Mouse (Mus musculus) lung, adult 2 months (tissue): ENCODE measurements around the gene Xiap. TPM values are rescaled to one million over a fixed set of nuclear protein-coding genes. Genes with fewer than 3 reads are reported as not detected.
A peak's percentile ranks its signal among the peaks of the same experiment; 100 is the strongest.
"Not testable (repeated sequence)": the region's sequence is repeated elsewhere in the genome, so short reads cannot be mapped to it uniquely, and the experiment has no call there.

Experiments used
- DNase-seq: peaks from one replicate; pipeline ENCODE4 v3.0.0; 2022
- H3K4me1 ChIP-seq: fragments of 200-500 bp; 2 replicates; pipeline ENCODE4 v1.6.1; 2011; ENCODE audit warnings: low read length; ENCODE audit not compliant: control insufficient read depth, insufficient read depth
- H3K4me3 ChIP-seq: fragments of 200-500 bp; replicated peaks from 2 replicates; pipeline ENCODE3; 2011; ENCODE audit warnings: low read depth, mild to moderate bottlenecking, control low read depth, low read length; ENCODE audit errors: extremely low read depth
- CTCF ChIP-seq: fragments of 200-500 bp; IDR thresholded peaks from 2 replicates; pipeline ENCODE4 v1.5.1; 2011; ENCODE audit warnings: mild to moderate bottlenecking, low read length, control low read depth; ENCODE audit not compliant: insufficient read depth
- POLR2A ChIP-seq: fragments of 200-500 bp; IDR thresholded peaks from 2 replicates; pipeline ENCODE4 v1.6.1; 2011; ENCODE audit warnings: low read depth, mild to moderate bottlenecking, control low read depth, low read length, borderline replicate concordance; ENCODE audit errors: extremely low read depth
- WGBS: fragments of 180-500 bp; shearing (Covaris S2); methylation state at CpG from one replicate; pipeline ENCODE4 v1.1.7; 2018; 5-methylcytosine and 5-hydroxymethylcytosine counted together
- polyA plus RNA-seq: library from polyadenylated mRNA; depleted of rRNA; stranded (reverse); fragments of >200 nt; gene quantifications from 2 replicates; pipeline ENCODE4 v1.2.3, GENCODE M21; 2012; rRNA removed

The Xiap gene
- 13.7 and 16.5 TPM in 2 replicates for polyA plus RNA-seq

DNA sequence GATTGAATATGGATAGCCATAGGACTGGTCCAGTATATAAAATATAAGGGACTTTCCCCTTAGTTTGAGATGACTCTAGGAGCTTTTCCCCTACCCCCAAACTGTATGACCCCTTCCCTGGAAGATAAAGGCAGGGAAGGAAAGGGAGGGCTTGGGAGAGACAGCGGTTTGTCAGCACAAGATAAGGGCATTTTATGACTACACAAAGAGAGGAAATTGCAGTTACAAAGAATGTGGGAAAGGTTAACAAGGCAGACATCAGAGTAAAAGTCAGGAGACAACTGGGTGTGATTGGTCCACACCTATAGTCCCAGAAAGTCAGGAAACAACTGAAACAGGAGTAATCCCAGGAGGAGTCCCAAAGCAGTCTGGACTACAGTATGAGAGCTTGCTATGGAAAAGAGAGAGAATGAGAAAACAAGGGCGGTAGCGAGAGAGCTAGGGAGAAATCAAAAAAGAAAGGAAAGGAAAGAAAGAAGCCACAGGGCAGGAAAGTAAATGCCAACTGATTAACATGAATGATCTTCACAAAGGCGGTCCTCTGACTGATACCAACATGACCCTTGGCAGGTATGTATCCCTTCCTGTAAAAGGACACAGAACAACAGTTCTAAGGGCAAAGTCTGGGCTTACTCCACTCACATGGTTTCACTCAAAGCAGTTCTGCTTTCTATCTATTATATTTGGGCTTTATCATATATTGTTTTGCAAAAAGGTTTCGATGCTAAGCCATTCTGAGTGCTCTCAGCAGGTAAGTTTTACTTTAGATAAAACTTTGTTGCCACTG is at the start of gene Xiap:
Gene Xiap, plus strand, starts transcription at position 398 of the 787 bp plus-strand sequence.
- Histone ChIP-seq H3K4me1 (peaks cover 3% of the 10 kb centered on the region; the same call in 1 of the 2 replicates), H3K4me3 (no peak within 1 kb of the TSS)
- no peak for TF ChIP-seq CTCF
- no peak for TF ChIP-seq POLR2A
- 68% methylated on average over 5 of the region's 5 CpGs for WGBS
- DNase-seq = no peak

DNA sequence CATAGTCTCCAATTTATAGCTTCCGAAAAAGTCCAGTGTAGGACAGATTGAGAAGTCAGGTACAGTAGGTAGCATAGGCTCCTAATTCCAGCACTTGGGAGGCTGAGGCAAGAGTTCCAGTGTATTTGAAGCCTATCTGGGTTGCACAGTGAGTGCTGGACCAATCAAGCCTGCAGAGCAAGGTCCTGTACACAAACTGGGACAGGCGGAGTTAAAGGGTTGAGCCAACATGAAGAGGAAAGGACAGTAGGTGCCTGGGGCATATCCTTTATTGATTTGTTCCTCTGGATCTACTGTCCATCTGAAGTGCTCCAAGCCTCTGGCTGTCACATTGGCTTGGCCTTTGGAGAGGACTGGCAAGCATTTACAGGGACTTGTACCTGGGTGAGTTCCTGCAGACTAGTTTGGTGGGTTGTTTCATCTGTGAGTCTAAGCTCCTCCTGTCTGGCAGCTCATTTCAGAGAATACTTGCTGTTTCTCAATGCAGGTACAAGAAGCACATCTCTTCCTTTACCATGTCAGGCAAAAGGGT is 46.7 kb upstream of the Xiap start:
- TF ChIP-seq POLR2A (no peak), CTCF (no peak)
- Histone ChIP-seq H3K4me3 (no peak overlapping the region), H3K4me1 (no peaks in the 10 kb centered on the region)
- WGBS = 93% methylated on average over 2 of the region's 2 CpGs
- no peak for DNase-seq

DNA sequence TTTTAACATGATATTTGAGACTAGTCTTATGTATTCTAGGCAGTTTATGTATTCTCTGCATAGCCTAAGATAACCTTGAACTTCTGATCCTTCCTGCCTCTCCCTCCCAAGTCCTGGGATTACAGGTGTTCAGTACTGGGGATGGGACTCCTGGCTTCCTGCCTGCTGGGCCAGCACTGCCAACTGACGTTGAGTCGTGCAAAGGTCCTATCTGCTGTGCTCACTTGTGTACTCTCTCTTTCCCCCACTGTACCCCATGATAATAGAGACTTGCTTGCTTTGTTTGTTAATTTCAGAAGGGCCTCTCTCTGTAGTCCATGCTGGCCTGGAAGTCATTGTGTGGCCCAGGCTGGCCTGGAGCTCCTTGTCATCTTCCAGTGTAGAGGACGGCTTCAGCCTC is 45.7 kb upstream of the Xiap start:
- no peak for TF ChIP-seq POLR2A
- TF ChIP-seq CTCF = no peak
- 60% methylated on average over 3 of the region's 3 CpGs for WGBS

DNA sequence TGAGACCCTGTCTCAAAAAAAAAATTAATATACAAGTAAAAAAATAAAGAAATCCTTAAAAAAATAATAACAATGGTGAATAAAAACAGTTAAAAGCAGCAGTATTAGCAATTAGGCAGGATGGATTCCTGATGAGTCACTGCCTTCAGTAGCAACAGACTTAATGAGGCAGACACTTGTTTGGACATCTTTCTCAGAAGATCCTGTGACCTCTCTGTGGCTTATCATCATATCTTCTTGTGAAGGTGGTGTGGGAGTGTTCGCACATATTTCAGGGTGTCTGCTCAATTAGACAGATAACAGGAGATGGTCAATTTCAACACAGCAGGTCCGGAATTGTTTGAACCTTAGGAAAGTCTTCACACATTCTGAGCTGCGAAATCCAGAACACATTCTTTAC is 45.0 kb upstream of the Xiap start:
- no peaks in the 10 kb centered on the region for H3K4me1 ChIP-seq
- no peak overlapping the region for H3K4me3 ChIP-seq
- 86% methylated on average over 3 of the region's 3 CpGs for WGBS
- no peak for DNase-seq
- no peak for TF ChIP-seq CTCF
- TF ChIP-seq POLR2A = no peak

More for the DNA sequence above, 45.7 kb upstream of the Xiap start:
- no peak overlapping the region for H3K4me3 ChIP-seq
- DNase-seq = no peak
- H3K4me1 ChIP-seq = no peaks in the 10 kb centered on the region

DNA sequence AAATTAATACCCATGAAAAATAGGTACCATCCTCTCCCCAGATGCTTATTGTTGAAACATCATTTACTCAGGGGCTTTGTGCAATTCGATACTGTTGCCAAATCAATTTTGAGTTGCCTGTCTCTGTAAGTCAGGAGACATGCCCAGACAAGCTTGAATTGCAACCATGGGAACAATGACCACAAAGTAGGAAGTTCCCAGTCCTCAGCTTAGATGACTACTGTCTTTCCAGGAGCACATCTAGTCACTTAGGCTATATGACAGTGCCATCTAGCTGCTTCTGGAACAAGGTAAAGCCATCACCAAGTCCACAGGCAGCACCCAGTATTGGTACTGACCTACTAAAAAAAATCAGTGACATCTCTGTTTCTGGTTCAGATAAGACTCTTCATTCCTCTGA is 41.4 kb upstream of the Xiap start:
- Histone ChIP-seq H3K4me3 (no peak overlapping the region), H3K4me1 (no peaks in the 10 kb centered on the region)
- DNase-seq = no peak
- WGBS = 32% methylated on average over 1 of the region's 1 CpGs
- no peak for TF ChIP-seq POLR2A
- no peak for TF ChIP-seq CTCF

DNA sequence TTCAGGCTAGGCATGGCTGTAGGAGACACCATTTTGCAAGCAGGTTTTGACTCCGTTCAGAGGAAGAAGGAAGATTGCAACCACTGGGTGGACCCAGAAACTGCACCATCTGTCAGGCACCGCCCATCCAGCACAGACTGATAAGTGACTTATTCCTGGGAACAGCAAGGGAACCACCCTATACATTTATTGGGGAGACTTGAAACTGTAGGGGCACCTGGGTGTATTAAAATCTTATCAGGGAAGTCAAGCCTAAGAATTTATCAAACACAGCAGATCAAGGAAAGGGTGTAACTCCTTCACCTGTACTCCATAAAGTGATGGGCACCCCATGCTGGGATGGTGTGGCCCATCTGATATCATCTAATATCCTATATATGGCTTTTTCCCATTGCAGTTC is 40.0 kb upstream of the Xiap start:
- Histone ChIP-seq H3K4me3 (no peak overlapping the region), H3K4me1 (no peaks in the 10 kb centered on the region)
- WGBS = 69% methylated on average over 2 of the region's 2 CpGs
- no peak for TF ChIP-seq CTCF
- no peak for TF ChIP-seq POLR2A
- no peak for DNase-seq

DNA sequence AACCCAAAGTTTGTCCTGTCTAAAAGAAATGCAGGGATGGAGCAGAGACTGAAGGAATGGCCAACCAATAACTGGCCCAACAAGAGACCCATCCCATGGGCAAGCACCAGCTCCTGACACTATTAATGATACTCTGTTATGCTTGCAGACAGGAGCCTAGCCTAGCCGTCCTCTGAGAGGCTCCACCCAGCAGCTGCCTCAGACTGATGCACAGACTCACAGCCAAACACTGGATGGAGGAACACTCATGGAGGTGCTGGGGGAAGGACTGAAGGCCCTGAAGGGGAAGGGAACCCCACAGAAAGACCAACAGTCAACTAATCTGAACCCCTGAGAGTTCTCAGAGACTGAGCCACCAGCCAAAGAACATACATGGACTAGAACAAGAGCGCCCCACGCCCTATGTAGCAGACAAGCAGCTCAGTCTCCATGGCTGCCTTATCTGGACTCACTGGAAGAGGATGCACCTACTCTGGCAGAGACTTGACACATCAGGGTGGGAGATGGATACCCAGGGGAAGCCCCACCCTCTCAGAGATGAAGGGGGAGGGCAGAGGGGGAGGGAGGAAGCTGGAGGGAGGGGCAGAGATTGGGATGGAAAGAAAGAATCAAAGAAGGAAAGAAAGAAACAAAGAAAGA is 33.6 kb upstream of the Xiap start:
- 100% methylated on average over 2 of the region's 3 CpGs for WGBS

DNA sequence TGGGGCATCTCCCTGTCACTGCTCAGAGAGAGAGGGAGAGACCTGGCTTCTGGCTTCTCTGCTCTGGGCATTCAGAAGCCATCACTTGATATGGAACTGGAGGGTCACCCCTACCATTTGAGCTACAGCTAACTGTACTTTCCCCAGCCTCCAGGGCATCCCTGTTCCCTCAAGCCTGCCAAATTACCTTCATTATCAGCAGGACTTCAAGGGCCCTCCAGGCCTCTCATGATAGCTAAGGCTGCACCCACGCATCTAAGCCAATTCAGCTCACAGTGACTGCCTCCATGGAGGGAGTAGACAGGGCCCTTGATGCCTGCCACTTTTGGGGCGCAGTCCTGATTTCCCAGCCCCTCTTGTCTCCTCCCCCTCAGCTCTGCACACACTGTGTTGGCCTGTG is 32.5 kb upstream of the Xiap start:
- H3K4me1 ChIP-seq, H3K4me3 ChIP-seq, DNase-seq: not testable (repeated sequence)
- 59% methylated on average over 2 of the region's 2 CpGs for WGBS

More for the DNA sequence above, 33.6 kb upstream of the Xiap start:
- not testable (repeated sequence) for DNase-seq, H3K4me3 ChIP-seq, H3K4me1 ChIP-seq

DNA sequence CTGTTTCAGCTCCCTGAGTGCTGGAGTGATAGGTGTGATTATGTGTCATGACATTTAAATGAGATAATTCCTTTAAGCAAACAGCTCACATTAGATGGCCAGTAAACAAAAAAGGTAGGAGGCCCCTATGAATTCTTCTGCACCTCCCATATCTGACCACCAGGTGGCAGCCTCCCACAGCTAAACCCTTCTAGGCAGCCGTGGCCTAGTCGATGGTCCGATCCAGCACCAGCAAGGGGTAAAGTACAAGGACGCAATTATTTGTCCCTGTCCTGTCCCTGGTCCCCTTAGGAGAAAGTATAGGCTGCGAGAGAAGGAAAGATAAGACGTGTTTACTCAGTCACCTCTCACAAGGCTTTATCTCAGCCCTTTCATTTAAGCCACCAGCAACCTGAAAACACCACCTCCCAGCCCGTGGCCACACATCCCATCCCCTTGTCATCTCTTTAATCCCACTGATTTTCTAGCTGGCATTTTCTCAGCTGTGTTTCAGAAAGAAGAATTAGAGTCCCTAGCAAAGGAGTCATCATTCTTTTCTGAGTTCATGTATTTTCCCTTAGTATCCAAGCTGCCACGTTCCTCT is 26.3 kb upstream of the Xiap start:
- WGBS = 42% methylated on average over 8 of the region's 8 CpGs
- DNase-seq = peak; percentile 68

DNA sequence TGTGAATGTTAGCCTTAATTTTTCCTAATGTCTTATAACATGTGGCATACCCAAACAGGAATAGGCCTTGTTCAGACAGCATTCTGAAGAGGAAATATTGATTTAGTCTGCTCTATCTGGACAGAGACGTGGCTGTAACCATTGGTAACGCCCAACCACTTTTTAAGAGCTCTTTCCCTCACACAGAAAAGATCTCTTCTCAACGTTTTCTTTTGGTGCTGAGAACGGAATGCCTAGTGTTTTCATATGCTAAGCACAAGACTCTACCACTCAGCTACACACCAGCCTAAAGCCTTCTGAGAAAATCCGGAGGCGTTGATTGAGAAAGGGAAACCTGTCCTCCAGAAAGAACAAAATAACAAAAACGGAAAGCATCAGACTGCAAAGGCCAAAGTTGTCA is 25.6 kb upstream of the Xiap start:
- no peak for DNase-seq
- Histone ChIP-seq H3K4me3 (no peak overlapping the region), H3K4me1 (no peaks in the 10 kb centered on the region)
- TF ChIP-seq POLR2A (no peak), CTCF (no peak)
- 51% methylated on average over 7 of the region's 7 CpGs for WGBS

More for the DNA sequence above, 26.3 kb upstream of the Xiap start:
- TF ChIP-seq POLR2A (no peak), CTCF (peak; percentile 70)
- no peaks in the 10 kb centered on the region for H3K4me1 ChIP-seq
- H3K4me3 ChIP-seq = no peak overlapping the region
